Mouse (Mus musculus) CD4-positive helper T cell, adult 2 months (primary cell): Measurements from ENCODE around the gene Ablim2.

Experiments
- DNase-seq: peaks from one replicate; pipeline ENCODE4 v3.0.0-alpha.2; 2012; ENCODE audit warnings: low read depth, missing footprints, low spot score

The Ablim2 gene

GRCm38 (mm10) chr5:35811639-35812295 lies 54.1 kb downstream of the Ablim2 start:
- DNase-seq = no peak

DNA sequence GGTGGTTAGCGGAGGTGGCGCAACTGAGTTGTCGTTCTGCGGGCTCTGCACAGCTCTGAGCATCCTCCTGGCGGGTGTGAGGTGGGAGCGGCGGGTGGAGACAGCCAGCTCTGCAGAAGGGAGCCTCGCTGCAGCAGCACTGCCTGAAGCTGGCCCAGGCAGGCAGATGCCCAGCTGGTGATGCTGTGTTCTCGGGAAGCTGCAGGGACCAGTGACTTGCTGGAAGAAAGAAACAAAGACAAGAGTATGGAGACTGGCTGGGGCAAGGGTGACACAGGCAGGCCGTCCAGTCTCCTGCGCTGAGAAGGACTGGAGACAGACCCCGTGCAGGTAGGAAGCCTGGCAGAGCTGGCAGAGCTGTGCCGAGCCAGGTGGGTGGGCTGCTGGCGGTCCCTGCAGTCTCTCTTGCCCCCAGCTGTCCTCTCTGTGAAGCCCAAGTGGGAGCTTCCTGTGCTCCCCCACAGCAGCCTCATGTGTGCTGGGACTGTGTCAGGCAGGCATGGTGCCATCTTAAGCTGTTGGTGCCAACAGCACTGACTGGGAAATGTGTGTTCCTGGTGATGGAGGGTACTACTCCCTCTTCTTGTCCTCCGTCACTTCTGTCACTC lies 56.8 kb downstream of the Ablim2 start:
- DNase-seq = no peak

GRCm38 (mm10) chr5:35815051-35815450 lies 57.4 kb downstream of the Ablim2 start:
- DNase-seq = no peak

DNA sequence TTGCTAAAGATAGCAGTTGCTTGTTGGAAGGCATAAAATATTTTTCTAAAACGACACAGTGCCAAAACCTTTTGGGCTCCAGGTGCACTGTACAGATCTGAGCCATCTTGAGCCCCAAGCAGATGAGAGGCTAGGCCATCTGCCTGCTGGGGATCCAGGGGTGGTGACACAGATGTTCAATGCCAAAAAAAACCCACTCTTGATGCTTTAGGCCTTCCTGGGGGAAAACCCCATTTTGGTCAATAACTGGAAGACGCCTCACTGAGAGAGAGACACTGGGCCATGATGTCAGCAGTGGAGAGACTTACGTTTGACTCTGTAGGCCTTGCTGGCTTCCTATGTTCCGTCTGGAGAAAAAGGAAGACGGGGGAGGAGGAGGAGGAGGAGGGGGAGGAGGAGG lies 59.6 kb downstream of the Ablim2 start:
- peak; percentile 28 for DNase-seq

- DNase-seq = no peak
Observed at GRCm38 (mm10) chr5:35817882-35818281, 60.2 kb downstream of the Ablim2 start.

GRCm38 (mm10) chr5:35822721-35823120 lies 65.0 kb downstream of the Ablim2 start:
- DNase-seq = no peak

DNA sequence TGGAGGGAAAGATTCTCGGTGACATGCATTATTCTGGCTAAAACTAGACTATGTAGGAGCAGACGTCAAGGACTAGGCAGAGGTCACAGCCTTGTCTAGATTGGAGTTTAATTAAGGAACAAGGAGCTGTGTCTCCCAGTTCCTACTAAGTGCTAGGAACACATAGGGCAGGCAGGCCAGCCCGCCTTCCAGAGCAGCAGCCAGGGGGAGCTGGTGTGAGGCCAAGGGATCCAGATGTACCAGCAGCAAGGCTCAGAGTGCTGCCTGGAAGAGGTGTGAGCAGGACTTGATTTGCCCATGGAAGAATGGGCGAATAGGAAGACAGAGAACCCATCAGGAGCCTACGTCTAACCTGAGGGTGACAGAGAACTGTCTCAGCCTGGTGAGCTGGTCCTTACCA lies 68.8 kb downstream of the Ablim2 start:
- DNase-seq = no peak

- DNase-seq = no peak
Observed at GRCm38 (mm10) chr5:35827075-35827474, 69.4 kb downstream of the Ablim2 start.

DNA sequence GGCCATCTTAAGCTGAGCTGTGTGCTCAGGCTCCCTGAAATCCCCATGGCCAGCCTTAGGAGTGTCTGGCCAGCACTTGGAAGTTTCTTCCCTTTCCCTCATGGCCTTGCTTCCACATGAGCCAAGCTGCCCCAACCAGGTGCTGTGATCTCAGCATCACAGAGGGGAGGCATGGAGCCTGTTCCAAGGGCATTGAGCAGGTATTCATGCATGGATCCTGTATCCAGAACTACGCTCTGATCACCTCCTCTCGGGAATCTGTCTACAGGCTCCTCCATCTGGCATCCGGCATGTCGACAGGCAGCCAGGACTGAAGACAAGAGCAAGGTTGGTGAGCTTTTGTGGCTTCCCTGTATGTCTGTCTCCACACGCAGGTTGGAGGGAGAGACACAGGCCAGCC lies 70.2 kb downstream of the Ablim2 start:
- DNase-seq = no peak

DNA sequence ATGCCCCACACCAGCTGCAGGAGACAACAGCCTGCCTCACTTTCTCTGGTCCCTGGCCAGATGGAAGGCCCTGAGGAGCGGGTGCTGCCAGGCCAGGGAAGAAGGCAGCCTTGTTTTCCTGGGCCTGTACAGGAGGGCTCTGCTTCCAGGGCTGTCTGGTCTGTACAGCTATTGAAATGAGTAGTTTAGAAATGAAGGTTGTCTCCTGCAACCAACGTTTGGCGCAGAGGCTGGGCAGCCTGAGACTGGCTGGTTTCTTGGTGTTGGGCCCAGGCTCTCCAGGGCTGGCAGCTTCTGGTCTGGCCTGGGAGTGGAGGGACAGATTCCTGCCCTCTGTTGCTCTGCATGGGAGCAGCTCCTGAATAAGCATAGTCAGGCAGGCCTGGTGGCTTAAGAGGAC lies 72.4 kb downstream of the Ablim2 start:
- no peak for DNase-seq

GRCm38 (mm10) chr5:35833881-35834280 lies 76.2 kb downstream of the Ablim2 start:
- no peak for DNase-seq

- DNase-seq = no peak
Observed at GRCm38 (mm10) chr5:35836992-35837391, 79.3 kb downstream of the Ablim2 start.

DNA sequence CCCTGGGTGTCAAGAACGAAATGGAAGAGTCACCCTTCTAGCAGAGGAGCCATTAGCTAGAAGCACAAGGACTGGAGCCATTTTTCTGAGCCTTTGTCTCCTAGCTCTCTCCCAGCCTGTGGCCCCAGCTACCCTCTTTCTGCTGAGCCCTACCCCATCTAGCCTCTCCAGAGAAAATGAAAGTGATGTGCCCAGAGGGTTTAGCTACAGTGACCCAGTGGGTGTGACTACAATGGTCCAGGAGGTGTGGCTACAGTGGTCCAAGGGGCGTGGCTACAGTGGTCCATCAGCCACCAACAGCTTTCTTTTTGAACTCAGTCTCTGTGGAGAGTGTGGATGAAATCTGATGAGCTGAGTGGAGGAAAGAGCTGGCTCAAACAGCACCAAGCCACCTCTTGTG lies 81.6 kb downstream of the Ablim2 start:
- no peak for DNase-seq

DNA sequence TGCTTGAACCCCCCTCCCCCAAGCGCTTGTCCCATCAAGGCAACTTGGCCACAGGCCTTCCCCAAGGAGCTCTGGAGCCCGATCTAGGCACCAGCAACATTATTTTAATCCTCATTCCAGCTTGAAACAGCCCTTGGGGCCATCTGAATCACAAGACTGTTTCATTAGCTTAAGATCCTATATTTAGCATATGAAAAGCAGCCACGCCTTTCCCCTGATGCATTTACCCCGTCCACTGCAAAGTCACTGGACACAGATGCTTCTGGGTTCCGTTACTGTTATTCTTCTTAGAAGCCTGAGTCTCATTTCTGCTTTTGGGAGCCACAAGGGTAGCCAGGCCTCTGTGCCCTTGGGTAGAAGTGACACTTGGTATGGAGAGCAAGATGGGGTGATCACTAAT lies 93.8 kb downstream of the Ablim2 start:
- no peak for DNase-seq

DNA sequence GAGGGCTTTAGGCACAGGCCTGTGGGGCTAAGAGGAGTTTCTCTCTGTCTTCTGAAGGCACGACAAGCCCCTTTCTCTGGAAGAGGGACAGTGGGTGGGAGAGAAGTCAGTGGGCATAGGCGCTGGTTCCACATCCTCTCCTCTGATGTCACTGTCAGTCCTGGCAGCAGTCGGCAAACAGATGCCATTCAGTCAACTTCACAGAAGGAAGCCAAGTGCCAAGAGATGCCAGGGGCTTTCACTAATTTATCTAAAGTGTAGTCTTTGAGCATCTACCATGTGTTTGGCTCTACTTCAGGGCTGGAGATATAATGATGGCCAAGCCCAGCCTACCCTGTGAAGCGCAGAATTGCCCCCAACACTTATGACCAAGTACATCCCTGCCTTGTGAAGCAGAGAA lies 95.8 kb downstream of the Ablim2 start:
- DNase-seq = no peak

GRCm38 (mm10) chr5:35856245-35856644 lies 98.6 kb downstream of the Ablim2 start:
- DNase-seq = no peak

DNA sequence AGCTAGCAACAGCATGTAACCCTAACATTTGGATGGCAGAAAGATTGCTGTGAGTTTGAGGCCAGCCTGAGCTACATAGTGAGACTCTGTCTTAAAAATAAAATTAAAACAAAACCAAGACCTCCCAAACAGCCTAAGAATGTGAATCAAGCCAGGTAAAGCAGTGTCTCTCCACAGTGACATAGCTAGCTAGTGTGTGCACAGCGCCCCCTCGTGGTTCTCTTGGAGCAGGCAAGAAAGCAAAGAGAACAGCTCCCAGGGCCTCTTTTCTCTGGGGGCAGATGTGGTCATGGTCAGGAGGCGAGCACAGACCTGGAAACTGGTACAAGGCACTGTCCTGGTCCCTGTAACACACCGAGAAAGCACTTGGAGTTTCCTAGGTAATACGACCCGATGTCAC lies 100.4 kb downstream of the Ablim2 start:
- peak; percentile 53 for DNase-seq

GRCm38 (mm10) chr5:35861456-35861855 lies 103.8 kb downstream of the Ablim2 start:
- DNase-seq = no peak

DNA sequence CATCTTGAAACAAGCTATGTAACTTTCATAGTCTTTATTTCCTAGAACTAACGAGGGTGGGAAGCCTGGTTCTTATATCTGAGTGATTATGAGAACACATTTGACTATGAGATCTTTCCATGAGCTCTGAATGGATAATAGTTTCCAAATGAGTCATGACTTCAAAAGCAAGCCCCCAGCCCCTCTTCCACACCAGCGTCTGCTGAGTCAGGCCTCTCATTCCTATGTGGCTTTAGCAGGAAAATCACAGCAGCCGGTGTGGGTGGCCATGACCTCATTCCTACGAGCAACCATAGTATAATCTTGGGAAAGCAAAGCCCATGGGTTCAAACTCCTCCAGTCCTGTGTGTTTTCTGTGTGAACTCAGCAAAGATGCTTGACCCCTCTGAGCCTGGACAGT lies 112.3 kb downstream of the Ablim2 start:
- DNase-seq = no peak

GRCm38 (mm10) chr5:35870408-35871012 lies 112.8 kb downstream of the Ablim2 start:
- DNase-seq = peak; percentile 68

- no peak for DNase-seq
Observed at GRCm38 (mm10) chr5:35873382-35873781, 115.7 kb downstream of the Ablim2 start.

DNA sequence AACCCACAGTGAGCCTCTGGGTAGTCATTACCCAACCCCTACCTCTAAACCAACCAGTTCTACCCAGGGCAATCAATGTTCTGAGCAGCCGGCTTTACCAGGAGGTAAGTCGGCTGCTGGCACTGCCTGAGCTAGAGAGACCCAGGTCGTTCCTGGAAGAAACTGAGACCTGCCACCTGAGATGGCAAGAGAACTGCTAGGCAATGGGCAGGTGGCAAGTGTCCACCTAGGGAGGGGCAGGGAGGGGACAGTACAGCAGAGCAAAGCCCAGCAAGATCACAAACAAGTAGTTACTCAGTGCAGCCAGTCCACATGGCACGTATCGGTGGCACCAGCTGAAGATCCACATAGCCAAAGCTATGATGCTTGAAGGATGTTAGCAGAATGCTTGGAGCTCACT lies 118.6 kb downstream of the Ablim2 start:
- DNase-seq = no peak

- DNase-seq = no peak
Observed at GRCm38 (mm10) chr5:35879199-35879598, 121.5 kb downstream of the Ablim2 start.
